Mouse (Mus musculus) liver, postnatal 0 days (tissue): ENCODE measurements around the gene BC067074. TPM values are rescaled to one million over a fixed set of nuclear protein-coding genes. Genes with fewer than 3 reads are reported as not detected.
A peak's percentile ranks its signal among the peaks of the same experiment; 100 is the strongest.

Experiments
- ATAC-seq: fragments of 200-750 bp; cut with Nextera tagmentation; 2 replicates; pipeline ENCODE4 v1.8.0; 2017; ENCODE audit warnings: mild to moderate bottlenecking, moderate library complexity
- DNase-seq: peaks from one replicate; pipeline ENCODE4 v3.0.0-alpha.2; 2016
- H3K27ac ChIP-seq: fragments of 300-500 bp; sonication (generic); 2 replicates; pipeline ENCODE4 v1.5.1; 2014; ENCODE audit warnings: antibody characterized with exemption, moderate library complexity, mild to moderate bottlenecking, low read depth
- H3K27me3 ChIP-seq: fragments of 300-500 bp; sonication (generic); 2 replicates; pipeline ENCODE4 v1.6.1; 2014; ENCODE audit warnings: low read length, control low read depth, mixed read lengths; ENCODE audit not compliant: insufficient read depth
- H3K36me3 ChIP-seq: fragments of 300-500 bp; sonication (generic); replicated peaks from 2 replicates; pipeline ENCODE4 v1.6.1; 2014; ENCODE audit warnings: mild to moderate bottlenecking, control low read depth, low read length, moderate library complexity, mixed read lengths; ENCODE audit not compliant: insufficient read depth
- H3K4me1 ChIP-seq: fragments of 300-500 bp; sonication (generic); 2 replicates; pipeline ENCODE4 v1.6.1; 2014; ENCODE audit warnings: antibody characterized with exemption, mild to moderate bottlenecking, control low read depth; ENCODE audit not compliant: insufficient read depth
- H3K4me2 ChIP-seq: fragments of 300-500 bp; sonication (generic); 2 replicates; pipeline ENCODE4 v1.6.1; 2014; ENCODE audit warnings: low read depth, mild to moderate bottlenecking, low read length, moderate library complexity, mixed read lengths
- H3K4me3 ChIP-seq: fragments of 300-500 bp; sonication (generic); 2 replicates; pipeline ENCODE4 v1.5.1; 2014; ENCODE audit warnings: low read depth, low read length
- H3K9ac ChIP-seq: fragments of 300-500 bp; sonication (generic); replicated peaks from 2 replicates; pipeline ENCODE4 v1.6.1; 2014; ENCODE audit warnings: mild to moderate bottlenecking, moderate library complexity
- H3K9me3 ChIP-seq: fragments of 300-500 bp; sonication (generic); 2 replicates; pipeline ENCODE4 v1.6.1; 2016; ENCODE audit warnings: mild to moderate bottlenecking, control low read depth, low read length, mixed read lengths
- CTCF ChIP-seq: sonication (generic); IDR thresholded peaks from 2 replicates; pipeline ENCODE4 v1.5.1; 2016; ENCODE audit warnings: antibody characterized with exemption, low read depth
- EP300 ChIP-seq: IDR thresholded peaks from 2 replicates; pipeline ENCODE4 v1.6.1; 2016; ENCODE audit warnings: antibody characterized with exemption, low read depth, mild to moderate bottlenecking
- WGBS: fragments of 180-500 bp; shearing (Covaris S2); extraction: QIAGEN DNeasy Blood & Tissue Kit; methylation state at CpG from one replicate; pipeline ENCODE4 v1.1.7; 2014; ENCODE audit not compliant: insufficient replicate concordance; 5-methylcytosine and 5-hydroxymethylcytosine counted together
- polyA plus RNA-seq: library from polyadenylated mRNA; unstranded; fragments of >200 nt; fragmentation: Nextera tagmentation; extraction: Ambion mirVana; gene quantifications from 2 replicates; pipeline ENCODE4 v1.2.1, GENCODE M21; 2015

The BC067074 gene
- polyA plus RNA-seq, 1 experiment from 2014 or later = 0.09 TPM

DNA sequence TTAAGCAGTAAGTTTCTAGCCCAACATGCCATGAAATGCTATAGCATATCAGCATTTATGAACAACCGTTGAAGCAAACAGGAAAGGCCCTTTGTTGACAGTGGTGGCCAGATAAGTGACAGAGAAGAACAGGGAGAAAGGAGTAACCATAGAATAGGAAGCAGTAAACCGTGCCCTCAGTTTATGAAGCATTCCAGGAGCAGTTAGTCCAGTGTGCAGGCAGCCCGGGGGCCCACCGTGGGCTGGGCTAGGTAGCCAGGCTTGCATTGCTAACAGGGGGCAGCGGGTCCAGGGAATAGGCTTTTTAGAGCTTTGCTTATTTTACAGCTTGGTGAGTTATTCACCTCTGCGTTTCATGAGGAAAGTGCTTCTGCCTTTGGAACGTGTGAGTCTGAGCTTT is 39.3 kb downstream of the BC067074 start:
- ATAC-seq (no peak), DNase-seq (no peak)
- H3K4me3 ChIP-seq = no peak overlapping the region
- no peaks in the 10 kb centered on the region for H3K9me3 ChIP-seq
- H3K9ac ChIP-seq = no peak overlapping the region
- no peaks in the 10 kb centered on the region for H3K36me3 ChIP-seq
- H3K27ac ChIP-seq = no peak overlapping the region
- H3K4me1 ChIP-seq = no peaks in the 10 kb centered on the region
- TF ChIP-seq CTCF = no peak
- TF ChIP-seq EP300 = no peak
- 40% methylated on average over 7 of the region's 7 CpGs for WGBS
- no peaks in the 10 kb centered on the region for H3K27me3 ChIP-seq
- no peak overlapping the region for H3K4me2 ChIP-seq

- Histone ChIP-seq H3K27me3 (no peaks in the 10 kb centered on the region), H3K4me2 (no peak overlapping the region), H3K4me3 (no peak overlapping the region), H3K36me3 (no peaks in the 10 kb centered on the region), H3K4me1 (no peaks in the 10 kb centered on the region), H3K9ac (no peak overlapping the region), H3K27ac (no peak overlapping the region), H3K9me3 (no peaks in the 10 kb centered on the region)
- 53% methylated on average over 6 of the region's 6 CpGs for WGBS
- DNase-seq = no peak
- TF ChIP-seq EP300 (no peak), CTCF (no peak)
- ATAC-seq = no peak
These were observed 40.4 kb downstream of the BC067074 start for GRCm38 (mm10) chr13:113333374-113333773.

- no peak overlapping the region for H3K27ac ChIP-seq
- TF ChIP-seq CTCF (no peak), EP300 (no peak)
- H3K27me3 ChIP-seq = no peaks in the 10 kb centered on the region
- DNase-seq (no peak), ATAC-seq (no peak)
- no peaks in the 10 kb centered on the region for H3K4me1 ChIP-seq
- H3K36me3 ChIP-seq = no peaks in the 10 kb centered on the region
- H3K9ac ChIP-seq = no peak overlapping the region
- H3K4me3 ChIP-seq = no peak overlapping the region
- 57% methylated on average over 5 of the region's 5 CpGs for WGBS
- no peaks in the 10 kb centered on the region for H3K9me3 ChIP-seq
- no peak overlapping the region for H3K4me2 ChIP-seq
These were observed 41.0 kb downstream of the BC067074 start for GRCm38 (mm10) chr13:113333931-113334330.

GRCm38 (mm10) chr13:113334773-113335172 is 41.8 kb downstream of the BC067074 start:
- WGBS = 81% methylated on average over 4 of the region's 4 CpGs
- no peaks in the 10 kb centered on the region for H3K9me3 ChIP-seq

DNA sequence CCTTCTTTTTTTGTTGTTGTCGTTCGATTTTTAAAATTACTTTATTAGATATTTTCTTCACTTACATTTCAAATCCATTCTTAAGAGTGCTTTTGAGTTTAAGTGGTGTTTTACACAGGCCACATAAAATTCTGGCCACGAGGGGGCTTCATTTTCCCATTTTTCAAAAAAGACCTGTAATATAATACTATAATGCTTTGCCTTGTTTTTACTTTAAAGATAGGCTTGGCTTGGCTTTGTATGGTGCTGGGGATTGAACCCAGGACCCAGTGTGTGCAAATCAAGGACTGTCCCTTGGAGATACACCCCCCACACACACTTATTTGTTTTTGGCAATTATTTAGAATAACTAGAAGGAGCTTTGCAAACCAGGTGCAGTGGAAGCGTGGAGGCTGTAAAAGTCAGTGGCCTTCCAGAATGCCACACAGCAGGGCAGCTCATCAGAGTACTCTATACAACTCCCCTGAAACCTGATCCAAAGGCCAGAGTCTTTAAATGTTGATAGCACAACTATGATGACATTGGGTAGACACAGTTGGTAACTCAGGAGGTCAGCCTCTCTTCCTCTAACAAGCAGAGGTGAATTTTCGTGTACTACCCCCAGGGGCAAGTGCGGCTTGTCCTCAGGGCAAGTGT is 44.4 kb downstream of the BC067074 start:
- no peak overlapping the region for H3K9ac ChIP-seq
- TF ChIP-seq CTCF (peak; percentile 47), EP300 (no peak)
- H3K36me3 ChIP-seq = no peaks in the 10 kb centered on the region
- H3K4me3 ChIP-seq = no peak overlapping the region
- no peak overlapping the region for H3K27ac ChIP-seq
- DNase-seq (peak; percentile 53), ATAC-seq (no peak)
- 54% methylated on average over 6 of the region's 6 CpGs for WGBS
- H3K27me3 ChIP-seq = no peaks in the 10 kb centered on the region
- H3K4me1 ChIP-seq = no peaks in the 10 kb centered on the region
- no peak overlapping the region for H3K4me2 ChIP-seq
- no peaks in the 10 kb centered on the region for H3K9me3 ChIP-seq

More at GRCm38 (mm10) chr13:113334773-113335172, 41.8 kb downstream of the BC067074 start:
- Histone ChIP-seq H3K36me3 (no peaks in the 10 kb centered on the region), H3K4me2 (no peak overlapping the region), H3K27me3 (no peaks in the 10 kb centered on the region), H3K4me3 (no peak overlapping the region), H3K9ac (no peak overlapping the region), H3K4me1 (no peaks in the 10 kb centered on the region), H3K27ac (no peak overlapping the region)
- TF ChIP-seq CTCF = no peak
- no peak for TF ChIP-seq EP300
- no peak for ATAC-seq
- no peak for DNase-seq

DNA sequence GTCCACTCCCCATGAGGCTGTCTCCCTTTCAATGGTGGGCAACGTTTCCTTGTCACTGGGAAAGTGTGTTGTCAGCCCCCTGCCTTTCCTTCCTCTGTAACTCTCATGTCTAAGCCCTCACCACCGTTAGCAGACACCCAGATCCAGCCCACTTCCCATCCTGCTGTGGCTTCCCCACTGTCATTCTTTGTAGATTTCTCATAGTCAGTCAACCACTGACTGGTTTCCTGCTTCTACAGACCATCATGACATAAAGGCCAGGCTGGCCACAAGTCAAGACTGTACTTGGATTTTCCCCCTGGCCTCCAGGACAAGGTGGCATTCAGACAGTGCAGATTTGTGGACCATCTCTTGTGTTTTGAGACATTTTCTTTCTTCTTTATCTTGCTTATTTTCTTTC is 47.7 kb downstream of the BC067074 start:
- WGBS = 38% methylated on average over 2 of the region's 2 CpGs

More for the DNA sequence above, 47.7 kb downstream of the BC067074 start:
- no peak overlapping the region for H3K9ac ChIP-seq
- no peaks in the 10 kb centered on the region for H3K4me1 ChIP-seq
- H3K9me3 ChIP-seq = no peaks in the 10 kb centered on the region
- DNase-seq (no peak), ATAC-seq (no peak)
- H3K27ac ChIP-seq = no peak overlapping the region
- TF ChIP-seq EP300 (no peak), CTCF (no peak)
- no peak overlapping the region for H3K4me2 ChIP-seq
- H3K4me3 ChIP-seq = no peak overlapping the region
- H3K36me3 ChIP-seq = no peaks in the 10 kb centered on the region
- H3K27me3 ChIP-seq = no peaks in the 10 kb centered on the region
